Mouse (Mus musculus) neural tube, embryonic 11.5 days (tissue): ENCODE measurements around the gene Prkcb. TPM values are rescaled to one million over a fixed set of nuclear protein-coding genes. Genes with fewer than 3 reads are reported as not detected.

Source experiments
- ATAC-seq: fragments of 200-750 bp; cut with Nextera tagmentation; 2 replicates; pipeline ENCODE4 v1.8.0; 2017; ENCODE audit warnings: moderate number of reproducible peaks, mild to moderate bottlenecking, moderate TSS enrichment, moderate library complexity; ENCODE audit not compliant: insufficient read depth, low FRiP score, low TSS enrichment
- DNase-seq: peaks from one replicate; pipeline ENCODE4 v3.0.0-alpha.2; 2015; ENCODE audit warnings: low spot score
- H3K27ac ChIP-seq: fragments of 300-500 bp; sonication (generic); 2 replicates; pipeline ENCODE4 v1.5.1; 2014; ENCODE audit warnings: low read depth, mild to moderate bottlenecking, low read length
- H3K27me3 ChIP-seq: fragments of 300-500 bp; sonication (generic); 2 replicates; pipeline ENCODE4 v1.6.1; 2014; ENCODE audit warnings: mild to moderate bottlenecking, low read length, mixed read lengths; ENCODE audit not compliant: control insufficient read depth, insufficient read depth
- H3K36me3 ChIP-seq: fragments of 300-500 bp; sonication (generic); 2 replicates; pipeline ENCODE4 v1.6.1; 2014; ENCODE audit warnings: mild to moderate bottlenecking, low read length, moderate library complexity, mixed read lengths; ENCODE audit not compliant: control insufficient read depth, insufficient read depth
- H3K4me1 ChIP-seq: fragments of 300-500 bp; sonication (generic); 2 replicates; pipeline ENCODE4 v1.6.1; 2014; ENCODE audit warnings: low read length, mixed read lengths; ENCODE audit not compliant: control insufficient read depth, insufficient read depth
- H3K4me2 ChIP-seq: fragments of 300-500 bp; sonication (generic); 2 replicates; pipeline ENCODE4 v1.6.1; 2014; ENCODE audit warnings: low read depth, mild to moderate bottlenecking, moderate library complexity
- H3K4me3 ChIP-seq: fragments of 300-500 bp; sonication (generic); 2 replicates; pipeline ENCODE4 v1.5.1; 2014; ENCODE audit warnings: low read depth, low read length
- H3K9ac ChIP-seq: fragments of 300-500 bp; sonication (generic); 2 replicates; pipeline ENCODE4 v1.6.1; 2014; ENCODE audit warnings: mild to moderate bottlenecking, low read length
- H3K9me3 ChIP-seq: fragments of 300-500 bp; sonication (generic); 2 replicates; pipeline ENCODE4 v1.6.1; 2016; ENCODE audit warnings: low read length; ENCODE audit not compliant: control insufficient read depth
- WGBS: fragments of 180-500 bp; shearing (Covaris S2); extraction: QIAGEN DNeasy Blood & Tissue Kit; methylation state at CpG from one replicate; pipeline ENCODE4 v1.1.7; 2014; 5-methylcytosine and 5-hydroxymethylcytosine counted together
- polyA plus RNA-seq: library from polyadenylated mRNA; unstranded; fragments of >200 nt; fragmentation: Nextera tagmentation; extraction: Ambion mirVana; gene quantifications from 2 replicates; pipeline ENCODE4 v1.2.1, GENCODE M21; 2014

Prkcb gene
- polyA plus RNA-seq, 1 experiment from 2014 or later = 13.4 TPM

DNA sequence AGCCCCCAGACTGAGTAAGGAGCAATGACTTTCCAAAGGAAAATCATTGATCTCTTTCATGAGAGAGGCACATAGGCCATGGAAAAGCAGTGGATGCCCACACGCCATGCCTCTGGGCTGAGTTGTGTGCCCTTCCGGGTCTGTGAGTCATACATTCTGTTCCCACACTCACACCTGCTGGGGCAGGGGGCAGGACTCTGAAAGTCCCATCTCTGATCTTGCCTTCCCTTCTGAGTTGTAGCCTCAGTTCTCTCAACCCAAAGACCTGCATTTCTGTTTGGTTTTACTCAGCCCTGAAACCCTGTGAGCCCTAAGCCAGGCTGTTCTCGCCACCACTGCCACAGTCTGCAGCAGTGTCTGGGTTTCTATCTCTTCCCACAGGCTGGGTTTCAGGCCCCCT, 109.1 kb downstream of the Prkcb start:
- no peaks in the 10 kb centered on the region for H3K27me3 ChIP-seq
- DNase-seq = no peak
- H3K4me2 ChIP-seq = no peak overlapping the region
- ATAC-seq = no peak
- no peaks in the 10 kb centered on the region for H3K36me3 ChIP-seq
- no peaks in the 10 kb centered on the region for H3K9me3 ChIP-seq
- no peak overlapping the region for H3K4me3 ChIP-seq
- no peaks in the 10 kb centered on the region for H3K4me1 ChIP-seq
- H3K9ac ChIP-seq = no peak overlapping the region
- no peak overlapping the region for H3K27ac ChIP-seq
- 84% methylated on average over 3 of the region's 3 CpGs for WGBS

GRCm38 (mm10) chr7:122402041-122402440, 113.5 kb downstream of the Prkcb start:
- DNase-seq (no peak), ATAC-seq (no peak)
- Histone ChIP-seq H3K36me3 (no peaks in the 10 kb centered on the region), H3K4me1 (0 out of 2 replicates have a peak, but pooled peaks cover 6% of the 10 kb centered on the region), H3K4me2 (no peak overlapping the region), H3K9me3 (no peaks in the 10 kb centered on the region), H3K9ac (no peak overlapping the region), H3K27ac (no peak overlapping the region), H3K27me3 (no peaks in the 10 kb centered on the region), H3K4me3 (no peak overlapping the region)
- 86% methylated on average over 7 of the region's 7 CpGs for WGBS

GRCm38 (mm10) chr7:122403343-122403742, 114.8 kb downstream of the Prkcb start:
- Histone ChIP-seq H3K4me1 (0 out of 2 replicates have a peak, but pooled peaks cover 6% of the 10 kb centered on the region), H3K27me3 (no peaks in the 10 kb centered on the region), H3K9me3 (no peaks in the 10 kb centered on the region), H3K27ac (no peak overlapping the region), H3K4me3 (no peak overlapping the region), H3K4me2 (no peak overlapping the region), H3K9ac (no peak overlapping the region), H3K36me3 (no peaks in the 10 kb centered on the region)
- 86% methylated on average over 4 of the region's 4 CpGs for WGBS
- ATAC-seq = no peak
- no peak for DNase-seq

DNA sequence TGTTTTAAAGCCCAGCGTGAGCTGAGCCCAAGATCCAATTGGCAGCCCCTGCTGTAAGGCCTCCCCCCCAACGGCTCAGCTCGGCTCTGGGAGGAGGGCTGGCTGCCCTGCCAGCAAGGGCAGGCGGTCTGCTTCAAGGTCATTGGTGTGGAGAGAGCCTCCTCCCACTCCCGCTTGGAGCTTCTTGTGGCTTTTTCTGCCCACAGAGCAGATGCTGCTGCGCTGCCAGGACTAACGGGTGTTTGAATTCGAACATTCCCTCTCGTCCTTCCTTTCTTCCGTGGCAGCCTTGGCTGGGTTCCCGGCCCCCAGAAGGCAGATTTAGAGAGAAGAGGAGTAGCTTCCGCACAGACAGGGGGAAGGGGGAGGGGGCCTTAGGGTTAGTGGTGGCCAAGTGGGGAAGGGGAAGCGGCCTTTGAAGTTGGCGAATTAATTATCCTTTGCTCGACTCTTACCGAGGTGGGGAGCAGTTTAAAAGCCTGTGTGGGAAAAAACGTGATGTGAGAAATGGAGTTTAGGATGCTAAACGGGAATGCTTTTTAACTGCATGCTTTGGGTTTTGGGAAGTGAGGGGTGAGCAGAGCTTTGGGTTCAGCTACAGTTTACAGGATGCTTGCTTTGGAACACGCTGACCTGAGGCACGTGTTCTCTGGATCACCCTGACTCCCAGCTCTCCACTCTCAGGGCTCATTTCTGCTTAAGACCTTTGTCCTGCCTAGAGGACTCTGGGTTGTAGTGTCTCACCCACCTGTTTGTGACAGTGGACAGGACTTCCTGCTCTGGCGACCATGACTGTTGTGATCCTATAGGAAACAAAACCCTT, 116.2 kb downstream of the Prkcb start:
- WGBS = 2% methylated on average over 20 of the region's 21 CpGs
- Histone ChIP-seq H3K27ac (no peak overlapping the region), H3K4me3 (no peak overlapping the region)

GRCm38 (mm10) chr7:122406625-122407024, 118.1 kb downstream of the Prkcb start:
- Histone ChIP-seq H3K9me3 (no peaks in the 10 kb centered on the region), H3K4me2 (no peak overlapping the region), H3K36me3 (no peaks in the 10 kb centered on the region), H3K4me1 (0 out of 2 replicates have a peak, but pooled peaks cover 6% of the 10 kb centered on the region), H3K4me3 (no peak overlapping the region), H3K27ac (no peak overlapping the region), H3K27me3 (no peaks in the 10 kb centered on the region), H3K9ac (no peak overlapping the region)
- DNase-seq (no peak), ATAC-seq (no peak)
- 66% methylated on average over 13 of the region's 13 CpGs for WGBS

More for the DNA sequence above, 116.2 kb downstream of the Prkcb start:
- ATAC-seq (peak; percentile 38; the same call in 1 of the 2 replicates), DNase-seq (peak; percentile 60)
- 0 out of 2 replicates have a peak, but pooled peaks cover 6% of the 10 kb centered on the region for H3K4me1 ChIP-seq
- H3K27me3 ChIP-seq = no peaks in the 10 kb centered on the region
- H3K9me3 ChIP-seq = no peaks in the 10 kb centered on the region
- H3K9ac ChIP-seq = 0 out of 2 replicates have a peak overlapping the region, but pooled peaks have one; percentile 18
- peak overlapping the region; percentile 35 for H3K4me2 ChIP-seq
- H3K36me3 ChIP-seq = no peaks in the 10 kb centered on the region

DNA sequence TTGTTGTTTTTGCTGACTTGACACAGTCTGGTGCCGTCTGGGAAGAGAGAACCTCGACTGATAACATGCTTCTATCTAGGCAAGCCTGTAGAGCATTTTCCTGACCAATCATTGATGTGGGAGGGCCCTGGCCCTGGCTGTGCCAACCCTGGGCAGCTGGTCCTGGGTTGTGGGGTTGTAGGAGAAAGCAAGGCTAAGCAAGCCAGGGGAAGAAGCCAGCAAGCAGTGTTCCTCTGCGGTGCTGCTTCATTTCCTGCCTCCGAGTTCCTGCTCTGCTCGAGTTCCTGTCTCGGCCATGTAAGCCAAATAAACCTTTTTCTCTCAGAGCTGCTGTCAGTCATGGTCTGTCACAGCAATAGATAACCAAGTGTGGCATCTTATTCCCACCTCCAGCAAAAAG, 121.4 kb downstream of the Prkcb start:
- H3K9ac ChIP-seq = no peak overlapping the region
- no peaks in the 10 kb centered on the region for H3K9me3 ChIP-seq
- H3K36me3 ChIP-seq = no peaks in the 10 kb centered on the region
- H3K27ac ChIP-seq = no peak overlapping the region
- no peak overlapping the region for H3K4me2 ChIP-seq
- DNase-seq = no peak
- no peaks in the 10 kb centered on the region for H3K27me3 ChIP-seq
- no peaks in the 10 kb centered on the region for H3K4me1 ChIP-seq
- no peak overlapping the region for H3K4me3 ChIP-seq
- 85% methylated on average over 6 of the region's 6 CpGs for WGBS
- no peak for ATAC-seq

GRCm38 (mm10) chr7:122410873-122411272, 122.3 kb downstream of the Prkcb start:
- H3K27ac ChIP-seq = no peak overlapping the region
- H3K27me3 ChIP-seq = no peaks in the 10 kb centered on the region
- H3K9me3 ChIP-seq = no peaks in the 10 kb centered on the region
- no peak overlapping the region for H3K9ac ChIP-seq
- no peak overlapping the region for H3K4me2 ChIP-seq
- H3K36me3 ChIP-seq = no peaks in the 10 kb centered on the region
- WGBS = 94% methylated on average over 3 of the region's 3 CpGs
- H3K4me3 ChIP-seq = no peak overlapping the region
- DNase-seq = no peak
- no peak for ATAC-seq
- H3K4me1 ChIP-seq = no peaks in the 10 kb centered on the region

- ATAC-seq (no peak), DNase-seq (no peak)
- H3K9ac ChIP-seq = no peak overlapping the region
- H3K4me3 ChIP-seq = no peak overlapping the region
- no peak overlapping the region for H3K27ac ChIP-seq
- H3K4me1 ChIP-seq = no peaks in the 10 kb centered on the region
- no peaks in the 10 kb centered on the region for H3K27me3 ChIP-seq
- WGBS = 76% methylated on average over 6 of the region's 6 CpGs
- H3K36me3 ChIP-seq = no peaks in the 10 kb centered on the region
- H3K9me3 ChIP-seq = no peaks in the 10 kb centered on the region
- H3K4me2 ChIP-seq = no peak overlapping the region
These were observed 124.7 kb downstream of the Prkcb start for GRCm38 (mm10) chr7:122413231-122413630.

DNA sequence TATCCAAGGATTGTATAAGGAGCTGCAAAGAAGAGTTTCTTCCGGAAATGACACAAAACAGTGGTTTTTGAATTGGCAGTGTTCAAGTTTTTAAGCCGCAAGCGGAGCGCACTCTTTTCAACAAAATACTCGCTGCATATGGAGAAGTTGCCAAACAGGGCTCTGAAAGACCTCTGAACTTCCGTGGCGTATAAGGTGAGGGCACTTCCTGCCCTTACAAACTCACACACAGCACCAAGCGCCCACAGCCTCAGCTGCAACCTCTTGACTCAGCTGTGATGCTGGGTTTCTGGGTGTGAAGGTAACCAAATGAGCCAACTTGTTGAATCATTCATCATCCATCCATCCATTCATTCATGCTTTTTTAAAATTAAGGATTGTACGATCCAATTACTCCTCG, 125.6 kb downstream of the Prkcb start:
- no peaks in the 10 kb centered on the region for H3K9me3 ChIP-seq
- H3K27ac ChIP-seq = no peak overlapping the region
- H3K27me3 ChIP-seq = no peaks in the 10 kb centered on the region
- WGBS = 92% methylated on average over 10 of the region's 10 CpGs
- no peak for DNase-seq
- no peaks in the 10 kb centered on the region for H3K4me1 ChIP-seq
- H3K36me3 ChIP-seq = no peaks in the 10 kb centered on the region
- no peak overlapping the region for H3K4me3 ChIP-seq
- no peak overlapping the region for H3K4me2 ChIP-seq
- no peak for ATAC-seq
- H3K9ac ChIP-seq = no peak overlapping the region
